Mouse (Mus musculus) liver, embryonic 14.5 days (tissue): ENCODE data around the gene Lrrn4cl. TPM values are rescaled to one million over a fixed set of nuclear protein-coding genes. Genes with fewer than 3 reads are reported as not detected.
"Not testable (repeated sequence)": the region's sequence is repeated elsewhere in the genome, so short reads cannot be mapped to it uniquely, and the experiment has no call there.

Experiments used
- ATAC-seq: fragments of 200-750 bp; cut with Nextera tagmentation; 2 replicates; pipeline ENCODE4 v1.8.0; 2017; ENCODE audit warnings: moderate number of reproducible peaks, mild to moderate bottlenecking, moderate library complexity; ENCODE audit not compliant: insufficient read depth
- DNase-seq, 3 experiments: peaks; one replicate each; pipeline ENCODE4 v3.0.0-alpha.2; 2012 to 2013; ENCODE audit warnings: low read depth in 3 of 3, low spot score in 3 of 3
- H3K27ac ChIP-seq: fragments of 300-500 bp; sonication (generic); 2 replicates; pipeline ENCODE4 v1.5.1; 2014; ENCODE audit warnings: moderate library complexity, mild to moderate bottlenecking, control low read depth, inconsistent platforms
- H3K27me3 ChIP-seq: fragments of 300-500 bp; sonication (generic); 2 replicates; pipeline ENCODE4 v1.6.1; 2014; ENCODE audit warnings: mild to moderate bottlenecking, low read length, moderate library complexity; ENCODE audit not compliant: control insufficient read depth, insufficient read depth
- H3K36me3 ChIP-seq: fragments of 300-500 bp; sonication (generic); replicated peaks from 2 replicates; pipeline ENCODE4 v1.6.1; 2014; ENCODE audit warnings: low read depth; ENCODE audit not compliant: control insufficient read depth, insufficient read depth
- H3K4me1 ChIP-seq, 2 experiments: fragments of 200-500 bp in 1 of 2; fragments of 300-500 bp in 1 of 2; sonication (generic) in 1 of 2; replicated peaks; 2 replicates each; pipeline ENCODE4 v1.6.1; 2012 to 2014; ENCODE audit warnings: antibody characterized with exemption in 1 of 2, inconsistent platforms in 1 of 2, low read length in 1 of 2; ENCODE audit not compliant: control insufficient read depth in 2 of 2, insufficient read depth in 2 of 2
- H3K4me2 ChIP-seq: fragments of 300-500 bp; sonication (generic); 2 replicates; pipeline ENCODE4 v1.6.1; 2014; ENCODE audit warnings: low read depth, mild to moderate bottlenecking, control low read depth, moderate library complexity
- H3K4me3 ChIP-seq, 2 experiments: fragments of 200-500 bp in 1 of 2; fragments of 300-500 bp in 1 of 2; sonication (generic) in 1 of 2; 2 replicates each; pipeline ENCODE4 v1.5.1; 2012 to 2014; ENCODE audit warnings: low read depth in 2 of 2, low read length in 2 of 2, mild to moderate bottlenecking in 2 of 2, control low read depth in 1 of 2, inconsistent platforms in 1 of 2, moderate library complexity in 1 of 2; ENCODE audit not compliant: insufficient read depth in 1 of 2
- H3K9ac ChIP-seq: fragments of 300-500 bp; sonication (generic); replicated peaks from 2 replicates; pipeline ENCODE4 v1.6.1; 2014; ENCODE audit warnings: mild to moderate bottlenecking, control low read depth, moderate library complexity
- H3K9me3 ChIP-seq: fragments of 300-500 bp; sonication (generic); 2 replicates; pipeline ENCODE4 v1.6.1; 2016; ENCODE audit warnings: low read length, mixed read lengths; ENCODE audit not compliant: control insufficient read depth
- CTCF ChIP-seq: IDR thresholded peaks from 2 replicates; pipeline ENCODE4 v1.5.1; 2016; ENCODE audit warnings: antibody characterized with exemption, low read depth, control low read depth
- EP300 ChIP-seq: IDR thresholded peaks from 2 replicates; pipeline ENCODE4 v1.6.1; 2016; ENCODE audit warnings: antibody characterized with exemption, low read depth
- WGBS: fragments of 180-500 bp; shearing (Covaris S2); extraction: QIAGEN DNeasy Blood & Tissue Kit; methylation state at CpG from one replicate; pipeline ENCODE4 v1.1.7; 2014; ENCODE audit not compliant: insufficient replicate concordance; 5-methylcytosine and 5-hydroxymethylcytosine counted together
- polyA plus RNA-seq, 2 experiments: library from polyadenylated mRNA; depleted of rRNA in 1 of 2; stranded (reverse) in 1 of 2; unstranded in 1 of 2; fragments of >200 nt; fragmentation: Nextera tagmentation in 1 of 2; extraction: Ambion mirVana in 1 of 2; gene quantifications; 2 replicates each; pipeline versions ENCODE4 v1.2.1 to v1.2.3; 2012 to 2014

Lrrn4cl gene
- polyA plus RNA-seq, 2 experiments, result 0.10 TPM; not detected in 1

GRCm38 (mm10) chr19:8888511-8889385 lies 38.2 kb downstream of the Lrrn4cl start, which contains the start of the genes 1810009A15Rik and Gm49416:
TSS of gene 1810009A15Rik (plus strand) at chr19:8888853.
TSS of gene Gm49416 (plus strand) at chr19:8888926.
- Histone ChIP-seq H3K36me3 (peaks cover 12% of the 10 kb centered on the region), H3K9ac (peak within 1 kb of the TSS; percentile 72), H3K4me1 (peaks cover 13 to 19% of the 10 kb centered on the region in 2 experiments), H3K4me3 (peak within 1 kb of the TSS; percentile 75 to 97), H3K27ac (peak within 1 kb of the TSS; percentile 78), H3K4me2 (peak within 1 kb of the TSS; percentile 95), H3K9me3 (no peaks in the 10 kb centered on the region), H3K27me3 (no peaks in the 10 kb centered on the region)
- ATAC-seq, result peak; percentile 89
- TF ChIP-seq CTCF (no peak), EP300 (no peak)
- peak; percentile 94 to 95 (median 95) for DNase-seq
- under 1% methylated on average over 58 of the region's 58 CpGs for WGBS

GRCm38 (mm10) chr19:8892829-8893766 lies 42.5 kb downstream of the Lrrn4cl start, which contains the start of gene Ints5:
TSS of gene Ints5 (plus strand) at chr19:8893005.
- Histone ChIP-seq H3K9ac (peak within 1 kb of the TSS; percentile 98), H3K27ac (peak within 1 kb of the TSS; percentile 91), H3K4me1 (peaks cover 6 to 22% of the 10 kb centered on the region in 2 experiments), H3K4me2 (peak within 1 kb of the TSS; percentile 83), H3K27me3 (no peaks in the 10 kb centered on the region), H3K36me3 (peaks cover 29% of the 10 kb centered on the region), H3K4me3 (peak within 1 kb of the TSS; percentile 93 to 98), H3K9me3 (no peaks in the 10 kb centered on the region)
- TF ChIP-seq EP300, result no peak
- ATAC-seq (peak; percentile 60), DNase-seq (peak; percentile 78 to 81 (median 79))
- WGBS, result 1% methylated on average over 54 of the region's 54 CpGs

GRCm38 (mm10) chr19:8895397-8895960 lies 44.9 kb downstream of the Lrrn4cl start:
- Histone ChIP-seq H3K4me1 (peaks cover 8 to 24% of the 10 kb centered on the region in 2 experiments), H3K36me3 (peaks cover 26% of the 10 kb centered on the region), H3K27me3 (no peaks in the 10 kb centered on the region), H3K4me3 (no peak overlapping the region), H3K27ac (no peak overlapping the region), H3K9ac (no peak overlapping the region), H3K4me2 (no peak overlapping the region), H3K9me3 (no peaks in the 10 kb centered on the region)
- no peak for DNase-seq
- no peak for ATAC-seq
- no peak for TF ChIP-seq CTCF
- TF ChIP-seq EP300, result no peak
- 82% methylated on average over 9 of the region's 9 CpGs for WGBS

- H3K9me3 ChIP-seq, H3K27ac ChIP-seq, DNase-seq, H3K27me3 ChIP-seq, ATAC-seq, H3K4me3 ChIP-seq, H3K9ac ChIP-seq: not testable (repeated sequence)
- H3K4me2 ChIP-seq, result 0 out of 2 replicates have a peak overlapping the region, but pooled peaks have one; percentile 11
- WGBS, result 84% methylated on average over 5 of the region's 5 CpGs
- H3K36me3 ChIP-seq, result peaks cover 19% of the 10 kb centered on the region
- H3K4me1 ChIP-seq, result peaks cover 8 to 23% of the 10 kb centered on the region in 2 experiments
Observed at GRCm38 (mm10) chr19:8896231-8896630, 45.7 kb downstream of the Lrrn4cl start.

GRCm38 (mm10) chr19:8897211-8897864 lies 46.8 kb downstream of the Lrrn4cl start:
- peak; percentile 36; the same call in 1 of the 2 replicates for ATAC-seq
- H3K4me1 ChIP-seq, result peaks cover 8 to 23% of the 10 kb centered on the region in 2 experiments
- 44% methylated on average over 21 of the region's 21 CpGs for WGBS

More at GRCm38 (mm10) chr19:8897211-8897864, 46.8 kb downstream of the Lrrn4cl start:
- not testable (repeated sequence) for H3K27me3 ChIP-seq, DNase-seq, H3K9me3 ChIP-seq
- H3K4me3 ChIP-seq, result peak overlapping the region; percentile 42 to 75
- peak overlapping the region; percentile 63 for H3K4me2 ChIP-seq
- peak overlapping the region; percentile 58 for H3K9ac ChIP-seq
- peak overlapping the region; percentile 49 for H3K27ac ChIP-seq
- peaks cover 17% of the 10 kb centered on the region for H3K36me3 ChIP-seq
